Mouse (Mus musculus) naive thymus-derived CD4-positive, alpha-beta T cell, adult 2 months (primary cell): Measurements from ENCODE around the gene Zfp598.
A peak's percentile ranks its signal among the peaks of the same experiment; 100 is the strongest.
"Not testable (repeated sequence)": the region's sequence is repeated elsewhere in the genome, so short reads cannot be mapped to it uniquely, and the experiment has no call there.

Experiments used
- DNase-seq: peaks from one replicate; pipeline ENCODE4 v3.0.0-alpha.2; 2011; ENCODE audit warnings: low read depth

Gene Zfp598

DNA sequence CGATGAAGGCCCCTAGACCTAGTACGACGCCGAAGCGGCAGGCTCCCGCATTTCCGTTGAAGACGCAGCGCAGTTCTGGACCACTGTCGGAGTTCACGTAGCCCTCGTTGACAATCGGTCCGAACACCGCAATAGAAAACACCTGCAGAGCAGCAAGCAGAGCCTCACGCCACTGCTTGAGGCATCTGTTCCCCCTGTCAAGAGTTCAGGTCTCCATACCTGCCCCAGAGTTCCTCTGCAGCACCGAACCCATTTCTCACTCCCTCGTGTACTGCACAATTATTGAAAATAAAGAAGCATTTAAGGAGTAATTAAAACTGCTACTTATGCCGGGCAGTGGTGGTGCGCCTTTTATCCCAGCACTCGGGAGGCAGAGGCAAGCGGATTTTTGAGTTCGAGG is 18.1 kb downstream of the Zfp598 start:
- no peak for DNase-seq

GRCm38 (mm10) chr17:24689251-24690081 is 20.0 kb downstream of the Zfp598 start, which contains the start of gene Syngr3:
Syngr3 (minus strand) TSS chr17:24689955.
- DNase-seq: no peak

DNA sequence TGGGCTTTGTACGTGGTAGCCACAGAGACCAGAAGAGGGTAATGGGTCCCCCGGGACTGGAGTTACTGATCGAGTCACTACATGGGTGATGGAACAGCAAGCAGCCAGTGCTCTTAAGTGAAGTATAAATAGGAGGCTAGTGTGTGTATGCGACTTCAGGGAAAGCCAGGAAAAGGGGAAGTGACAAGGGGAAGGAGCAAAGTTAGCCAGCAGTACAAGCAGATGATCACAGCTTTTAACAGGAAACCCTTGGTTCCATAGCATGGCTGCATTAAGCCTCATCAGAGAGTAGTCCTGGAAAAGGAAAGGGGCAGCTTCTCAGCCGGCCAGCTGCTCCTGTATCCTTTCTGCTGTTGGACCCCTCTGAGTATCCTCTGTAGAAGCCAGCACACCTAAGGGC is 22.9 kb downstream of the Zfp598 start:
- DNase-seq: no peak

DNA sequence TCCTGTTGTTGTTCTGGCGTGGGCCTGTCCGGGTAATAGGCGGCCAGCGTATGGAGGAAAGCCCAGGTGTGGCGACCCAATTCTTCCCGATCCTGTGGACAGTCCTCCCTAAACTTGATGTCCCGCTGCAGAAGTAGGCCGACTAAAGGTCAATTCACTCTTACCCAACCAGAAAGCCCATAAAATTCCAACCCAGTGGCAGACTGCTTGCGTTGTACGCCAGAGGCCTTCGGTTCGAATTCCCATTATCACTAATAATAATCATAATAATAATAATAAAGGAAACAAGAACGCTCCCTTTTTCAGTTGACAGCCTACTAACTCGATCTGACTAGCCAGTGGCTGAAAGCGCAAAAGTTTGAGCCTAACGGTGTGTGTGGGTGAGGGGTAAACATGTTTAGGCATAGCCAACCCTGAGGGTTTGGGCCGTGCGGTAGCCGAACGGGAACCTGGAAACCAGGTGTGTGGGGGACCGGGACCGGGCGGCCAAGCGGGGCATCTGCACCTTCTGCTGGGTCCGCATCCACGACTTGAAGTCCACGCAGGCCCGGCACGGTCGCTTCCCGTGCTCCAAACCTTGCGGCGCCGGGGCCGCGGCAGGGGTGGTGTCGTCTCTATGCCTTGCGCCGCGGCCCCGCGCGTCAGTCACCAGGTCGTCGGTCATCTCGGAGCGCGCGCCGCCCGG is 26.0 kb downstream of the Zfp598 start:
- no peak for DNase-seq

DNA sequence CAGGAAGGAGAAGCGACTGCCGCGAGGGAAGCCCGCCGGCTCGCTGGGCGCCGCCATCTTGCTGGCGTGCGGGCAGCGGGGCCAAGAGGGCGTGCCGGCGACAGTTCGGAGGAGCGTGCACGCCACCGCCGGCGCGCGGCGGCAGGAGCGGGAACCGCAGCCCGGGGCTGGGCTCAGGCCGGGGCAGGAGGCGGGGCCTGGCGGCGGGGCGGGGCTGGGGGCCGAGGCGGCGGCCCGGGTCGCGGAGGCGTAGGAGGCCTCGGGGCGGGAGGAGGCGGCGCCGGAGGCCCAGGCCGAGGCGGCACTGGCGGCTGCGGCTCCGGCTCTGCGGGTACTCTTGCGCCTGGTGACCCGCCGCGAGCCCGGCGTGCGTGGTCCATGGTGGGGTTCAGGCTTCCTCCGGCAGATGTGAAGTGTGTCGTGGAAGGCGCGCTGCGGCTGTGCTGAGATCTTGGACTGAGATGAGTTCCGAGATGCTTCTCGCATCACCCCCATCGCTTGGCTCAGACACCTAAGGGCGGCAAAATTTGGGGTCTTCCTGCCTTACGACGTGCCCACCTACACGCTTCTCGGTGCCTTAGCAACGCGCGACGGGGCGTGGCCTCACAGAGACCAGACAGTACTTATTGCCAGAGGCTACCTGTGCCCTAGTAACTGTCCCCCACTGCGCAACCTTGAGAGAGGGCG is 26.7 kb downstream of the Zfp598 start, which contains the start of the genes Gfer and Noxo1:
Gene Gfer, minus strand, starts transcription at position 146 of the 687 bp plus-strand sequence.
Gene Noxo1, plus strand, starts transcription at position 224 of the 687 bp plus-strand sequence.
- peak; percentile 87 for DNase-seq

DNA sequence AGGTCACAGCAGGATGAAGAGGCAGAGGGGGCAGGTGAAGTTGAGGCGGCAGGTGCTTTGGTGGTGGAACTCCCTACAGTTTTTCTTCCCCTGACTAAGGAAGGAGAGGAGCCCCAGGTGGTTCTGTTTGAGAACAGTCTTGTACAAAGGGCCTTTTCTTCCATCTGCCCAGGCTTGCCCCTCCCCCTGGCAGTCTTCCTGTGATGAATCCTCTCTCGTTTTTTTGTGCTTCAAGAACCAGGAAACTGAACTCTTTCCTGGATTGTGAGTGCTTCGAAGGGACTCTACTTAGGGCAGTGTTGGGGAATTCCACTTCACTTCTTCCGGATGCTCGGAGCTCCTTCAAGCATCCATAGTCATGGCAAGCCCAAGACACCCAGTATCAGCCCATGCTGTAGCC is 28.5 kb downstream of the Zfp598 start:
- no peak for DNase-seq

DNA sequence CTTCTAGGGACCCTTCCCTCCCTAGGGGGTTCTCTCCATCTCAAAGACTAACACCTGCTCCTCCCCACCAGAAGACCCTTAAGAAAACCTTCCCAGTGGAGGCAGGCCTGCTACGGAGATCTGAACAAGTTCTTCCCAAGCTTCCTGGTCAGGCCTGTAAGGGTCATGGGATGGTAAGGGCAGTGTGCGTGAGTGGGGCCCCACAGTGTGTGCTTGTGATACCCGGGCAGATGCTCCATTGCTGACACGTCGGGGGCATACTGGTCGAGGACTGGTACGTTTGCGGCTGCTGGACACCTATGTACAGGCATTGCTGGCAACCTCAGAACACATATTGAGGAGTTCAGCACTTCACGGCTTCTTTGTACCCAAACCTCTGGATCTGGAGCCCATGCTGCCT is 29.2 kb downstream of the Zfp598 start:
- no peak for DNase-seq

DNA sequence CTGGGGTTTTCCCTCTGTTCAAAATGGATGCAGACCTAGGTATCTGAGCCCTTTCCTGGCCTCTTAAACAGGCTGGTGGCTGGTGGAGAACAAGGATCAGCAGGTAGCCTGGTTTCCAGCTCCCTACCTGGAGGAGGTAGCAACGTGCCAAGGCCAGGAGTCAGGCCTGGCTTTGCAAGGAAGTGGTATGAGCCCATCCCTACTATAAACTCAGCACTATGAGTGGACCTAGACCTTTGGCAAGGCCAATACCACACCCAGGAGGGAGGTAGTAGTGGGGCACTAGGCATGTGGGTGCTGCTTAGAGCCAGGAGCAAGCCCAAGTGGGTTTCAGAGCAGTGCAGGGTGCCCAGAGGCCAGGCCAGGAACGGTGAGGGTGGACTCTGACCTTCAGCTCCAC is 30.0 kb downstream of the Zfp598 start:
- no peak for DNase-seq

DNA sequence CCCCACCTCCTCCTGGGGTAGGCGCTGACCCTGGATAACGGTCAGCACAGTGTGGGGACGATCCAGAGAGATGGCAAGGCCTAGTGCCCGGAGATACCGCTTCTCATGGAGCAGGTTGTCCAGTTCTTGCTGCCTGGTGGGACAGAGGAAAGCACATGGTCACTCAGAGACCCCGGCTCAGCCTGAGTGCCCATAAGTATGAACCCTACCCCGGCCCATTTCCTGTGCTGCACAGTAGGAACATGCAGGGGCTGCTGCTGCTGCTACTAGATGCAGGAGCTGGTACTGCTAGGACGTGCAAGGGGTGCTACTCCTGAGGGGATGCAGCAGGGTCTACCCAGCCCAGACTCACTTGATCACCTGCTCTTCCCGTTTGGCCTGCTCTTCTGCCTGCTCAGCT is 31.8 kb downstream of the Zfp598 start:
- DNase-seq: no peak

- DNase-seq: no peak
Measured at GRCm38 (mm10) chr17:24705821-24706220, 36.3 kb downstream of the Zfp598 start.

- peak; percentile 94 for DNase-seq
Measured at GRCm38 (mm10) chr17:24706982-24707800, 37.7 kb downstream of the Zfp598 start, which contains the start of gene Tbl3. Tbl3 (minus strand) TSS chr17:24707660.

GRCm38 (mm10) chr17:24707801-24708425 is 38.4 kb downstream of the Zfp598 start:
- DNase-seq: peak; percentile 49

DNA sequence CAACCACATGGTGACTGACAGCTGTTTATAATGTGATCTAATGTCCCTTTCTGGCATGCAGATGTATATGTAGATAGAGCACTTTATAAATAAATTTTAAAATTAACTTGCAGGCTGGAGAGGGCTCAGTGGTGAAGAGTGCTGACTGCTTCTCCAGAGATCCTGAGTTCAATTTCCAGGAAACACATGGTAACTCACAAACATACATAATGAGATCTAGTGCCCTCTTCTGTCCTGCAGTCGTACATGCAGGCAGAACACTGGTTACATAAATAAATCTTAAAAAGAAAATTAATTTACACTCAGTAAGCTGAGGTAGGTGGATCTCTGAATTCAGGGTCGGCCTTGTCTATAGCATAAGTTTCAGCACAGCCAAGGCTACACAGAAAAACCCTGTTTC is 39.2 kb downstream of the Zfp598 start:
- DNase-seq: peak; percentile 78

DNA sequence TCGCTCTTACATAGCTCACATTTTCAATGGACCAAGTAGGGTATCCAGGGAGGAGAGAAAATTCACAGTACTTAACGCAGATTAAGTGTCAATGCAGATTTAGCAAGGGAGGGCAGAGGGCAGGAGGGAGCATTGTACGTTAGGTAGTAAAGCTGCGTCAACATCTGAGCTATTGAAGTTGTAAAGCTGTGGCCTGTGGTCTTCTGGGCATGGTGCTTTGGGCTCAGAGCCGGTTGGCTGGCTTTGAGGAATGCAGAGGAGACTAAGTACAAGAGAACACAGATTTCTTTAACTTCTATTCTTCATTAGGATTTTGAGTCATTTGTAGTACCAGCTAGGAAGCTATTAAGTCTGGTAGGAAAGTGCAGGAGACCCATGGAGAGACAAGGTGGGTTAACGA is 46.1 kb downstream of the Zfp598 start:
- no peak for DNase-seq

GRCm38 (mm10) chr17:24716166-24716682 is 46.7 kb downstream of the Zfp598 start:
- no peak for DNase-seq

DNA sequence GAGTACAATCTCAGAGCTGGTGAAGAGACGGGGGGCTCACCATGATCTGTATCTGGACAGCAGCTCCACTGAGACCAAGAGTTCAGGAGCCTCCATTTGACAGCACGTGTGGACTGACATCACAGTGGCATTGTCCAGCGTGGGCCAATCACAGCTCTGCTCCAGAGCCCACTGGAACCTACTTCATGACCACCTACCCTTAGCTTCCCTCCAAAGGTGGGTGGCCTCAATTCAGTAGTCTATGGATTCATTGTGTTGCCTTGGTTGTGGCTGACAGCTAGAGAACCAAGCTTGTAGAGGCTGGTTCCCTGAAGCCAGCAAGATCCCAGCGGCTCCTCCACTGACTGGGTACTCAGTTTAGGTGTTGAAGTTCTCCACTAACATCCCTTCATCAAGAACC is 48.5 kb downstream of the Zfp598 start, which contains the start of the genes Rnf151 and Rps2:
Gene Rnf151, minus strand, starts transcription at position 121 of the 400 bp plus-strand sequence.
Gene Rps2, plus strand, starts transcription at position 174 of the 400 bp plus-strand sequence.
- no peak for DNase-seq

DNA sequence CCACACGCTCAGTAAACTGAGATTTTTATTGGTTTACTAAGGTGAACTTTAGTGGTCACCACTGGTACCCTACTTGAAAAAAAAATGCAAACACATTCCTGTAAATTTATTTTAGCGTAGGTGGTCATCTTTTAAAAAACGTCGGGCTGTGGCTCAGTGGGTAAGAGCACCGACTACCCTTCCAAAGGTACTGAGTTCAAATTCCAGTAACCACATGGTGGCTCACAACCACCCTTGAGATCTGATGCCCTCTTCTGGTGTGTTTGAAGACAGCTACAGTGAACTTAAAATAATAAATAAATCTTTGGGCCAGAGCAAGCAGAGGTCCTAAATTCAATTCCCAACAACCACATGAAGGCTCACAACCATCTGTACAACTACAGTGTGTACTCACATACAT is 49.5 kb downstream of the Zfp598 start:
- DNase-seq: not testable (repeated sequence)

DNA sequence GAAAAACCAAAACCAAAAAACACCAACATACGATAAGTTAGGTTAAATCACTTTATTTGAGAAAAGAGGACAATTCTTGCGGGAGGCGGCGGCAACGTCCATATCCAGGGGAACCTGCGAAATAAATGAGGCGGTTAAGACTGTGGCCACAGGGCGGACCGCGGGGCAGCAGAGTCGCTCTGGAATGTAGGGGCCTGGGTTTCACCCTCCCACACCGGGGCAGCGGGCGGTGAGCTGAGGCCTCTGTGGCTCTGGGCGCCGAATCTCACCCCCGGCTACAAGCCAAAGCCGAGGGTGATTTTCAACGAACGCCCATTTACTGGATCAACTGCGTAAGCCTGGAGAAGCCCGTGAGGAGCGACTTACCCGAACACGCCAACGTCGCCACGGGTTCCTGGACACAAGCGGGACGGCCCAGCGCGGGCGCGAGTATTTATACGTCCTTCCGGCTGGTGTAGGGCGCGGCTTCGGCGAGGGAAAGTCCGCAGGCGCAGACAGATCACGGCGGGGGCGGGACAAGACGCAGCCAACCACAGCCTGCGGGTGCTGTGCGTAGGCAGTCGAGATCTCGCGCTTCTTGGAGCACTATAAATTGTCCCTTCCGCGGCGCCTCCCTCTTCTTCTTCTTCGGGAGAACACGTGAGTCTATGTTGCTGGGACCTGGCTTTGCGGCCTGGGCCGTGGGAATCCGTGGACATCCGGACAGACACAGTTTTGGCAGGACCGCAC is 50.2 kb downstream of the Zfp598 start:
- DNase-seq: peak; percentile 98

DNA sequence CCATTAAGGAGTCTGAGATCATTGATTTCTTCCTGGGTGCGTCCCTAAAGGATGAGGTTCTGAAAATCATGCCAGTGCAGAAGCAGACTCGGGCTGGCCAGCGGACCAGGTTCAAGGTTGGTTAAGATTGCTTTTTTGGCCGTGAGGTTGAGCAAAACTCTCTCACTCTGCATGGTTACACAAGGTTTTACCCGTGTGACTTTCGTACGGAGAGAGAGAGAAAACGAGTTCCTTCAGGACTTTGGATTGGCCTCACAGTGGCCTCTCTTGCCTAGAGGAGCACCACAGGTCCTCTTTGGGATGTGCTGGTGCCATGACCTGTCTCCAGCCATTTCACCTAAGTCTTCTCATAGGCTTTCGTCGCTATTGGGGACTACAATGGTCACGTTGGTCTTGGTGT is 51.1 kb downstream of the Zfp598 start:
- peak; percentile 53 for DNase-seq

- DNase-seq: peak; percentile 35
Measured at GRCm38 (mm10) chr17:24721383-24721955, 52.0 kb downstream of the Zfp598 start.
